Mouse (Mus musculus) macrophage (primary cell): Measurements from ENCODE around the gene Lck. TPM values are rescaled to one million over a fixed set of nuclear protein-coding genes. Genes with fewer than 3 reads are reported as not detected.

Experiments used
- H3K27ac ChIP-seq: fragments of 350-480 bp; formaldehyde crosslinking; 2 replicates; pipeline ENCODE4 v1.9.0; 2021
- H3K36me3 ChIP-seq: fragments of 350-480 bp; formaldehyde crosslinking; 2 replicates; pipeline ENCODE4 v1.9.0; 2021; ENCODE audit errors: inconsistent target
- H3K4me3 ChIP-seq: fragments of 350-480 bp; formaldehyde crosslinking; 2 replicates; pipeline ENCODE4 v1.9.0; 2021; ENCODE audit errors: inconsistent target
- H3K79me2 ChIP-seq: fragments of 350-480 bp; formaldehyde crosslinking; 2 replicates; pipeline ENCODE4 v1.9.0; 2021; ENCODE audit errors: inconsistent target
- WGBS: methylation state at CpG from one replicate; pipeline ENCODE4 v1.1.7; 2026; ENCODE audit warnings: inconsistent platforms; ENCODE audit not compliant: missing documents; 5-methylcytosine and 5-hydroxymethylcytosine counted together
- polyA plus RNA-seq: library from polyadenylated mRNA; stranded (reverse); fragments of 250-400 nt; gene quantifications from 3 replicates; pipeline ENCODE4 v1.2.4, GENCODE M21; 2018; ENCODE audit warnings: inconsistent platforms

The Lck gene
- polyA plus RNA-seq, 1 experiment from 2014 or later, result 0.57 TPM

GRCm38 (mm10) chr4:129498941-129499340 is 74.5 kb downstream of the Lck start:
- H3K79me2 ChIP-seq, result no peaks in the 10 kb centered on the region
- WGBS, result 89% methylated on average over 3 of the region's 3 CpGs
- H3K36me3 ChIP-seq, result no peaks in the 10 kb centered on the region
- H3K4me3 ChIP-seq, result no peak overlapping the region
- no peak overlapping the region for H3K27ac ChIP-seq

Other genes with a start within 250 kb of the Lck start
- gene Rbbp4, start 238.3 kb downstream of the Lck start, polyA plus RNA-seq, result 32.9 to 76.1 TPM (median 53.5 TPM) in 3 replicates
- 45.1 to 98.1 TPM (median 63.4 TPM) in 3 replicates for gene Zbtb8os, start 237.9 kb downstream of the Lck start, polyA plus RNA-seq
- gene Zbtb8a, start 195.5 kb downstream of the Lck start, polyA plus RNA-seq, result 2.0 to 3.6 TPM (median 3.3 TPM) in 3 replicates
- gene Zbtb8b, start 132.8 kb downstream of the Lck start, polyA plus RNA-seq, result not detected in 3 replicates
- gene Bsdc1, start 112.1 kb downstream of the Lck start, polyA plus RNA-seq, result 17.0 to 25.7 TPM (median 21.5 TPM) in 3 replicates
- not detected in 3 replicates for gene Tssk3, start 82.6 kb downstream of the Lck start, polyA plus RNA-seq
- gene Fam229a, start 82.5 kb downstream of the Lck start, polyA plus RNA-seq, result not detected in 3 replicates
- gene Marcksl1, start 60.1 kb downstream of the Lck start, polyA plus RNA-seq, result 18.5 to 109 TPM (median 91.5 TPM) in 3 replicates
- gene Hdac1, start 30.9 kb downstream of the Lck start, polyA plus RNA-seq, result 45.9 to 65.7 TPM (median 51.4 TPM) in 3 replicates
- not detected in 3 replicates for gene Fam167b, start 4.9 kb upstream of the Lck start, polyA plus RNA-seq
- gene Eif3i, start 27.0 kb upstream of the Lck start, polyA plus RNA-seq, result 58.7 to 140 TPM (median 87.3 TPM) in 3 replicates
- 91.3 to 152 TPM (median 129 TPM) in 3 replicates for gene Tmem234, start 27.0 kb upstream of the Lck start, polyA plus RNA-seq
- gene Dcdc2b, start 40.6 kb upstream of the Lck start, polyA plus RNA-seq, result 0.47 to 0.77 TPM in 2 of 3 replicates, not detected in the other
- 7.5 to 12.3 TPM (median 8.9 TPM) in 3 replicates for gene Iqcc, start 45.5 kb upstream of the Lck start, polyA plus RNA-seq
- 12.7 to 15.3 TPM (median 14.1 TPM) in 3 replicates for gene Ccdc28b, start 50.3 kb upstream of the Lck start, polyA plus RNA-seq
- 34.1 to 39.3 TPM (median 37.5 TPM) in 3 replicates for gene Txlna, start 67.4 kb upstream of the Lck start, polyA plus RNA-seq
- 30.7 to 40.5 TPM (median 31.0 TPM) in 3 replicates for gene Kpna6, start 99.1 kb upstream of the Lck start, polyA plus RNA-seq
- 4.1 to 7.6 TPM (median 5.6 TPM) in 3 replicates for gene Tmem39b, start 123.2 kb upstream of the Lck start, polyA plus RNA-seq
- 60.8 to 81.1 TPM (median 62.9 TPM) in 3 replicates for gene Khdrbs1, start 168.7 kb upstream of the Lck start, polyA plus RNA-seq
- gene Ptp4a2, start 237.6 kb upstream of the Lck start, polyA plus RNA-seq, result 220 to 982 TPM (median 230 TPM) in 3 replicates